Mouse (Mus musculus): Measurements from ENCODE around the gene Evi5.

GRCm38 (mm10) chr5:107793258-107793657, 81.6 kb downstream of the Evi5 start:
- TF ChIP-seq CTCF (IDR thresholded peaks at IDR 0.05; ENCODE audit: control insufficient read depth, insufficient read depth, insufficient read length) = no peak
- TF ChIP-seq CEBPB (IDR thresholded peaks at IDR 0.05; ENCODE audit: low read depth) = no peak
- TF ChIP-seq MAX (IDR thresholded peaks at IDR 0.05) = no peak
- TF ChIP-seq USF1 (IDR thresholded peaks at IDR 0.05; ENCODE audit: low read depth) = no peak
